Mouse (Mus musculus): ENCODE data around the gene Pigm. TPM values are rescaled to one million over a fixed set of nuclear protein-coding genes. Genes with fewer than 3 reads are reported as not detected.

Pigm gene
- total RNA-seq, 2 experiments from 2014 or later = 7.8 to 8.3 TPM

Other genes starting within 250 kb of the Pigm start
- gene Pex19, start 249.8 kb upstream of the Pigm start, total RNA-seq (2021) = 100 to 1,000 TPM in 1 of 2 experiments, 10 to 100 TPM in 1; 95.6 to 105 TPM
- gene Dcaf8, start 228.5 kb upstream of the Pigm start, total RNA-seq (2021) = 100 to 1,000 TPM; 113 to 124 TPM
- gene Pea15a, start 169.7 kb upstream of the Pigm start, total RNA-seq (2021) = 100 to 1,000 TPM; 409 to 413 TPM
- 1 to 10 TPM in 1 of 2 experiments, under 1 TPM in 1; 0.67 to 1.0 TPM for gene Casq1, start 156.7 kb upstream of the Pigm start, total RNA-seq (2021)
- not detected for gene Atp1a4, start 118.1 kb upstream of the Pigm start, total RNA-seq (2021)
- gene Igsf8, start 114.9 kb upstream of the Pigm start, total RNA-seq (2021) = 100 to 1,000 TPM; 253 to 300 TPM
- gene Atp1a2, start 78.5 kb upstream of the Pigm start, total RNA-seq (2021) = 100 to 1,000 TPM; 590 to 654 TPM
- gene Kcnj9, start 47.2 kb upstream of the Pigm start, total RNA-seq (2021) = 100 to 1,000 TPM; 134 to 136 TPM
- gene Kcnj10, start 35.3 kb upstream of the Pigm start, total RNA-seq (2021) = 10 to 100 TPM; 86.8 to 97.1 TPM
- under 1 TPM; 0.49 to 0.82 TPM for gene Slamf9, start 98.8 kb downstream of the Pigm start, total RNA-seq (2021)
- 10 to 100 TPM in 1 of 2 experiments, 1 to 10 TPM in 1; 8.4 to 11.2 TPM for gene Igsf9, start 105.2 kb downstream of the Pigm start, total RNA-seq (2021)
- 10 to 100 TPM in 1 of 2 experiments, 1 to 10 TPM in 1; 10.0 to 11.6 TPM for gene Tagln2, start 123.5 kb downstream of the Pigm start, total RNA-seq (2021)
- 1 to 10 TPM; 3.4 to 4.0 TPM for gene Cfap45, start 144.3 kb downstream of the Pigm start, total RNA-seq (2021)
- gene Vsig8, start 179.4 kb downstream of the Pigm start, total RNA-seq (2021) = under 1 TPM in 1 of 2 experiments, not detected in 1; 0.47 TPM
- not detected for gene Slamf8, start 214.0 kb downstream of the Pigm start, total RNA-seq (2021)
- gene Fcrl6, start 226.0 kb downstream of the Pigm start, total RNA-seq (2021) = not detected

Measured in left cerebral cortex, postnatal 36 days (tissue).